Mouse (Mus musculus): ENCODE measurements around the gene Ctnna2. TPM values are rescaled to one million over a fixed set of nuclear protein-coding genes. Genes with fewer than 3 reads are reported as not detected.

Gene Ctnna2
- polyA plus RNA-seq, 1 experiment from 2014 or later: 0.12 TPM

- WGBS (ENCODE audit: insufficient replicate concordance): 59% methylated on average over 3 of the region's 3 CpGs
- H3K9ac ChIP-seq: no peak overlapping the region
- no peak for ATAC-seq (ENCODE audit: insufficient read depth)
- H3K9me3 ChIP-seq (replicated peaks): no peaks in the 10 kb centered on the region
- no peak overlapping the region for H3K4me3 ChIP-seq (replicated peaks)
- no peak overlapping the region for H3K27ac ChIP-seq (replicated peaks)
- H3K4me1 ChIP-seq (replicated peaks): no peaks in the 10 kb centered on the region
- no peaks in the 10 kb centered on the region for H3K27me3 ChIP-seq
- no peaks in the 10 kb centered on the region for H3K36me3 ChIP-seq (replicated peaks)
- H3K4me2 ChIP-seq: no peak overlapping the region
Measured at GRCm38 (mm10) chr6:77817116-77817515, 162.4 kb downstream of the Ctnna2 start.

GRCm38 (mm10) chr6:77811041-77811440 is 168.5 kb downstream of the Ctnna2 start:
- Histone ChIP-seq H3K9ac (no peak overlapping the region), H3K9me3 (replicated peaks) (no peaks in the 10 kb centered on the region), H3K4me3 (replicated peaks) (no peak overlapping the region), H3K27ac (replicated peaks) (no peak overlapping the region), H3K4me1 (replicated peaks) (no peaks in the 10 kb centered on the region), H3K4me2 (no peak overlapping the region), H3K27me3 (no peaks in the 10 kb centered on the region), H3K36me3 (replicated peaks) (no peaks in the 10 kb centered on the region)
- WGBS (ENCODE audit: insufficient replicate concordance): 73% methylated on average over 3 of the region's 3 CpGs
- no peak for ATAC-seq (ENCODE audit: insufficient read depth)

DNA sequence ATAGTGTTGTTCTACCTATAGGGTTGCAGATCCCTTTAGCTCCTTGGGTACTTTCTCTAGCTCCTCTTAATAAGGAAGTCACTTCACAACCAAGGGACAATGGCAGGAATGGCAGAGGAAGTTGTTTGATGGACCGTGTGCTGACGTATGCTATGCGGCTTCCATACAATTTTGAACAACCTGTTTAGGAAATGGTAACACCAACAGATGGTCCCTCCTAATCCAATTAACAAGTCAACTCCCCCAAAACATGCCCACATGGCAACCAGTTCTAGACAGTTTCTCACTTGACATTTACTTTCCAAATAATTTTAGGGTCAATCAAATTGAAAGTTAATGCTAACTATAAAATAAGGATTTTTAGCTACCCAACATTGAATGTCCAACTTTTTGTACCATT is 176.9 kb downstream of the Ctnna2 start:
- H3K27me3 ChIP-seq: no peaks in the 10 kb centered on the region
- H3K4me2 ChIP-seq: no peak overlapping the region
- no peaks in the 10 kb centered on the region for H3K36me3 ChIP-seq (replicated peaks)
- WGBS (ENCODE audit: insufficient replicate concordance): 72% methylated on average over 3 of the region's 3 CpGs
- H3K9me3 ChIP-seq (replicated peaks): no peaks in the 10 kb centered on the region
- ATAC-seq (ENCODE audit: insufficient read depth): no peak
- no peak overlapping the region for H3K9ac ChIP-seq
- no peak overlapping the region for H3K27ac ChIP-seq (replicated peaks)
- H3K4me3 ChIP-seq (replicated peaks): no peak overlapping the region
- no peaks in the 10 kb centered on the region for H3K4me1 ChIP-seq (replicated peaks)

DNA sequence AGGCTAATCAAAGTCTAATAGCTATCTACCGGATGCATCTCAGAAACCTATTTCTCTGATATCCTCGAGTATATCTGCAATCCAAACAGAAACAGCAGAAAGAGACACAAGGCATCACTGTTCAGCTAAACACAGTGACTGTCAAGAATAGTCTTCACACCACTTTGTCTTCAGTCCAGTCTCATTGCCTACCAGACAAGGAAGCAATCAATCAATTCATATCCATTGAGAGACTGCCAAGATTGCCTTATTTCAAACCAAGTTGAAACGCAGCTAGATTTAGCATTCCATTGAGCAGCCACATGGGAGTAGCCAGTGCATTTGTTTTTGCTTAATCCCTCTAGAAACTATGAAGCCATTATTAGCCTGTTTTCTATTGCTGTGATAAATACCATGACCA is 196.2 kb downstream of the Ctnna2 start:
- H3K4me2 ChIP-seq: no peak overlapping the region
- H3K4me3 ChIP-seq (replicated peaks): no peak overlapping the region
- no peaks in the 10 kb centered on the region for H3K36me3 ChIP-seq (replicated peaks)
- H3K27ac ChIP-seq (replicated peaks): no peak overlapping the region
- H3K27me3 ChIP-seq: no peaks in the 10 kb centered on the region
- no peaks in the 10 kb centered on the region for H3K4me1 ChIP-seq (replicated peaks)
- no peaks in the 10 kb centered on the region for H3K9me3 ChIP-seq (replicated peaks)
- 49% methylated on average over 3 of the region's 3 CpGs for WGBS (ENCODE audit: insufficient replicate concordance)
- no peak overlapping the region for H3K9ac ChIP-seq
- ATAC-seq (ENCODE audit: insufficient read depth): no peak

- H3K27ac ChIP-seq (replicated peaks): no peak overlapping the region
- no peak for ATAC-seq (ENCODE audit: insufficient read depth)
- no peak overlapping the region for H3K4me3 ChIP-seq (replicated peaks)
- H3K27me3 ChIP-seq: no peaks in the 10 kb centered on the region
- no peaks in the 10 kb centered on the region for H3K36me3 ChIP-seq (replicated peaks)
- H3K9ac ChIP-seq: no peak overlapping the region
- no peaks in the 10 kb centered on the region for H3K9me3 ChIP-seq (replicated peaks)
- no peak overlapping the region for H3K4me2 ChIP-seq
- H3K4me1 ChIP-seq (replicated peaks): no peaks in the 10 kb centered on the region
- 73% methylated on average over 10 of the region's 10 CpGs for WGBS (ENCODE audit: insufficient replicate concordance)
Measured at GRCm38 (mm10) chr6:77768357-77769103, 211.0 kb downstream of the Ctnna2 start.

GRCm38 (mm10) chr6:77758164-77758563 is 221.3 kb downstream of the Ctnna2 start:
- ATAC-seq (ENCODE audit: insufficient read depth): no peak; the same call in 1 of the 2 replicates
- no peaks in the 10 kb centered on the region for H3K27me3 ChIP-seq
- WGBS (ENCODE audit: insufficient replicate concordance): 52% methylated on average over 3 of the region's 3 CpGs
- no peaks in the 10 kb centered on the region for H3K9me3 ChIP-seq (replicated peaks)
- H3K27ac ChIP-seq (replicated peaks): no peak overlapping the region
- H3K4me3 ChIP-seq (replicated peaks): no peak overlapping the region
- H3K4me2 ChIP-seq: no peak overlapping the region
- no peak overlapping the region for H3K9ac ChIP-seq
- H3K36me3 ChIP-seq (replicated peaks): no peaks in the 10 kb centered on the region
- no peaks in the 10 kb centered on the region for H3K4me1 ChIP-seq (replicated peaks)

DNA sequence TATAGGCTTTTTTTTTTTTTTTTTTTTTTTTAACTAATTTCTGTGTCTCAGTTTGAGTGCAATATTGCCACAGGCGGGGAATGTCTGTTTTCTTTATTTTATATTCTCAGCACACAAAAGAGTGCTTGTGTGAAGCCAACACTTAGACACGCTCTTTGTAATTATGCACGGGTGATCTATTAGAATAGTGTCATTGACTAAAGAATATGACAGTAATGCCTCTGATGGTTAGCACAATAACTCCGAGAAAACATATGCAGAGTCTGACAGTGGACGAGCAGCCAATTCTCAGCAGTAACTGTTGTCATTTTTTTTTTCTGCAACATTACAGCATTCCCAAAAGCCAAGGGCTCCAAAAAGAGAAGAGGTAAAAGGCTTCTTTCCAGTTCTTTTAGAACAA is 234.1 kb downstream of the Ctnna2 start:
- Histone ChIP-seq H3K4me1 (replicated peaks) (no peaks in the 10 kb centered on the region), H3K36me3 (replicated peaks) (no peaks in the 10 kb centered on the region), H3K4me3 (replicated peaks) (no peak overlapping the region), H3K27ac (replicated peaks) (no peak overlapping the region), H3K4me2 (no peak overlapping the region), H3K9ac (no peak overlapping the region), H3K27me3 (no peaks in the 10 kb centered on the region), H3K9me3 (replicated peaks) (no peaks in the 10 kb centered on the region)
- no peak for ATAC-seq (ENCODE audit: insufficient read depth)
- 66% methylated on average over 5 of the region's 5 CpGs for WGBS (ENCODE audit: insufficient replicate concordance)

GRCm38 (mm10) chr6:77743651-77744050 is 235.8 kb downstream of the Ctnna2 start:
- Histone ChIP-seq H3K36me3 (replicated peaks) (no peaks in the 10 kb centered on the region), H3K9ac (no peak overlapping the region), H3K4me2 (no peak overlapping the region), H3K27me3 (no peaks in the 10 kb centered on the region), H3K9me3 (replicated peaks) (no peaks in the 10 kb centered on the region), H3K4me3 (replicated peaks) (no peak overlapping the region), H3K4me1 (replicated peaks) (no peaks in the 10 kb centered on the region), H3K27ac (replicated peaks) (no peak overlapping the region)
- ATAC-seq (ENCODE audit: insufficient read depth): no peak

DNA sequence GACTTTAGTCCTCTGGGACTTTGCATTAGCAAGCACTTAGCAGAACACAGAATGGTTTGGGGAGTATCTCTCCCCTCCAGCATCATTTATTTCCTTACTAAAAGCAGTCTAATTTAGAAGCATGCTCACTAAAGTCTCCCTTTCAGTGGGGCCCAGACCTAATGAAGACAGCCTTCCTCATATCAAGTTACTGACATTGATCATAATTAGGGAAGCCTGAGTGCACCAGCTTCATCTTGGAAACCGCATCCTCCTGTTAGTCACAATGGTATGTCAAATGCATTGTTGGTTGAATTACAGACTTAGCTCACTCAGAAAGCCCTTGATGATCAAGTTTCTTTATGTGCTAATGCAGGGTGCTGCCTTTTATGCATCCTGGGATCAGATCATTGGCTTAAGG is 236.5 kb downstream of the Ctnna2 start:
- H3K27ac ChIP-seq (replicated peaks): no peak overlapping the region
- H3K9ac ChIP-seq: no peak overlapping the region
- 55% methylated on average over 1 of the region's 1 CpGs for WGBS (ENCODE audit: insufficient replicate concordance)
- H3K4me2 ChIP-seq: no peak overlapping the region
- no peaks in the 10 kb centered on the region for H3K27me3 ChIP-seq
- H3K4me1 ChIP-seq (replicated peaks): no peaks in the 10 kb centered on the region
- H3K9me3 ChIP-seq (replicated peaks): no peaks in the 10 kb centered on the region
- no peak overlapping the region for H3K4me3 ChIP-seq (replicated peaks)
- no peak for ATAC-seq (ENCODE audit: insufficient read depth)
- no peaks in the 10 kb centered on the region for H3K36me3 ChIP-seq (replicated peaks)

- H3K27ac ChIP-seq (replicated peaks): no peak overlapping the region
- no peak overlapping the region for H3K4me2 ChIP-seq
- H3K9ac ChIP-seq: no peak overlapping the region
- H3K4me1 ChIP-seq (replicated peaks): no peaks in the 10 kb centered on the region
- ATAC-seq (ENCODE audit: insufficient read depth): no peak
- no peak overlapping the region for H3K4me3 ChIP-seq (replicated peaks)
- H3K36me3 ChIP-seq (replicated peaks): no peaks in the 10 kb centered on the region
- no peaks in the 10 kb centered on the region for H3K27me3 ChIP-seq
- H3K9me3 ChIP-seq (replicated peaks): no peaks in the 10 kb centered on the region
- 49% methylated on average over 4 of the region's 4 CpGs for WGBS (ENCODE audit: insufficient replicate concordance)
Measured at GRCm38 (mm10) chr6:77738640-77739039, 240.9 kb downstream of the Ctnna2 start.

GRCm38 (mm10) chr6:77724952-77725299 is 254.6 kb downstream of the Ctnna2 start:
- Histone ChIP-seq H3K4me3 (replicated peaks) (no peak overlapping the region), H3K4me2 (no peak overlapping the region), H3K4me1 (replicated peaks) (no peaks in the 10 kb centered on the region), H3K27me3 (no peaks in the 10 kb centered on the region), H3K9ac (no peak overlapping the region), H3K36me3 (replicated peaks) (no peaks in the 10 kb centered on the region), H3K9me3 (replicated peaks) (no peaks in the 10 kb centered on the region), H3K27ac (replicated peaks) (no peak overlapping the region)
- ATAC-seq (ENCODE audit: insufficient read depth): no peak
- 53% methylated on average over 2 of the region's 2 CpGs for WGBS (ENCODE audit: insufficient replicate concordance)
